Mouse (Mus musculus) embryonic facial prominence, embryonic 10.5 days (tissue): ENCODE data around the gene Stub1. TPM values are rescaled to one million over a fixed set of nuclear protein-coding genes. Genes with fewer than 3 reads are reported as not detected.
"Not testable (repeated sequence)": the region's sequence is repeated elsewhere in the genome, so short reads cannot be mapped to it uniquely, and the experiment has no call there.

Experiments
- DNase-seq: peaks from one replicate; pipeline ENCODE4 v3.0.0-alpha.2; 2017; ENCODE audit warnings: low spot score
- H3K27ac ChIP-seq: fragments of 300-500 bp; sonication (generic); replicated peaks from 2 replicates; pipeline ENCODE4 v1.5.1; 2016; ENCODE audit warnings: mild to moderate bottlenecking
- H3K27me3 ChIP-seq: fragments of 300-500 bp; sonication (generic); replicated peaks from 2 replicates; pipeline ENCODE4 v1.6.1; 2016; ENCODE audit warnings: low read depth, mild to moderate bottlenecking; ENCODE audit not compliant: poor library complexity, severe bottlenecking
- H3K36me3 ChIP-seq: fragments of 300-500 bp; sonication (generic); replicated peaks from 2 replicates; pipeline ENCODE4 v1.6.1; 2016; ENCODE audit warnings: mild to moderate bottlenecking, moderate library complexity
- H3K4me1 ChIP-seq: fragments of 300-500 bp; sonication (generic); 2 replicates; pipeline ENCODE4 v1.6.1; 2016
- H3K4me3 ChIP-seq: fragments of 300-500 bp; sonication (generic); 2 replicates; pipeline ENCODE4 v1.5.1; 2016; ENCODE audit warnings: mild to moderate bottlenecking, moderate library complexity
- H3K9me3 ChIP-seq: fragments of 300-500 bp; sonication (generic); 2 replicates; pipeline ENCODE4 v1.6.1; 2016; ENCODE audit warnings: mild to moderate bottlenecking
- WGBS: fragments of 180-500 bp; shearing (Covaris S2); methylation state at CpG from one replicate; pipeline ENCODE4 v1.1.7; 2016; 5-methylcytosine and 5-hydroxymethylcytosine counted together
- polyA plus RNA-seq: library from polyadenylated mRNA; unstranded; fragments of >200 nt; fragmentation: Nextera tagmentation; extraction: Ambion mirVana; gene quantifications from 2 replicates; pipeline ENCODE4 v1.2.1, GENCODE M21; 2016

Gene Stub1
- polyA plus RNA-seq, 1 experiment from 2014 or later = 396 TPM

DNA sequence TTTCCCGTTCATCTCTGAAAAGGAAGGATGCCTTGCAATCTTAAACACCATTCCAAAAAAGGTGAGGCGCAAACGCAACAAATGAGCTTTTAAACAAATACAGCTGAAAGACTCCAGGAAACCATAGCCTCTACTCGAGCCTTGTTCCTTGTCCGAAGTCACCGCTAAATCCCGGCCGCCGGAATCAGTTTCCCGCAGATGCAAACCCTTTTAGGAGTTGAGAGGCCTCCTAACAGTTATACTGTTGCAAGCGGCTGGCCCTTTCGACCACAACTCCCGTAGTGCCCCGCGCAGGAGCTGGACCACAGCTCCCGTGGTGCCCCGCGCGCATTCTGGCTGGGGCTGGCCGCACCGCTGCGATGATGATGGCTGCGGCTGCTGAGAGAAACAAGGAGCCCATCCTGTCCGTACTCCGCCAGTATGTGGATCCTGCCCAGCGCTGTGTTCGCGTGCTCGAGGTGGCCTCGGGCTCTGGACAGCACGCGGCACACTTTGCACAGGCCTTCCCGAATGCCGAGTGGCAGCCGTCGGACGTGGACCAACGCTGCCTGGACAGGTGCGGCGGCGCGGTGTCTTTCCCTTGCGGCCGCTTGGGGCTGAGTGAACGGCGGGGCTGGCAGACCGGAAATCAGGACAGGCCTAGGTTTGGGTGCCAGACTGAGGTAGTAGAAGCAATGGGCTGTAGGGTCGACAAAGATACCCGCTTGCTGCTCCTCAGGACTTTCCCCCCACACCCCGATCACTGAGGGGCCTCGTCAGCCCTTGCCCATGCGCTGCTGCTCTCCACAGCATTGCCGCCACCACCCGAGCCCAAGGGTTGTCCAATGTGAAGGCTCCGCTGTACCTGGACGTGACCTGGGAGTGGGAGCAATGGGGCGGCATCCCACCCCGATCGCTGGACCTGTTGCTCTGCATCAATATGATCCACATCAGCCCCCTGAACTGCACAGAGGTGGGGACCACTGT is 42.2 kb upstream of the Stub1 start:
- Histone ChIP-seq H3K9me3 (no peaks in the 10 kb centered on the region), H3K27ac (peak overlapping the region; percentile 91), H3K4me3 (peak overlapping the region; percentile 73), H3K36me3 (peaks cover 32% of the 10 kb centered on the region), H3K27me3 (no peaks in the 10 kb centered on the region), H3K4me1 (peaks cover 64% of the 10 kb centered on the region)
- 2% methylated on average over 59 of the region's 59 CpGs for WGBS
- DNase-seq = peak; percentile 93

DNA sequence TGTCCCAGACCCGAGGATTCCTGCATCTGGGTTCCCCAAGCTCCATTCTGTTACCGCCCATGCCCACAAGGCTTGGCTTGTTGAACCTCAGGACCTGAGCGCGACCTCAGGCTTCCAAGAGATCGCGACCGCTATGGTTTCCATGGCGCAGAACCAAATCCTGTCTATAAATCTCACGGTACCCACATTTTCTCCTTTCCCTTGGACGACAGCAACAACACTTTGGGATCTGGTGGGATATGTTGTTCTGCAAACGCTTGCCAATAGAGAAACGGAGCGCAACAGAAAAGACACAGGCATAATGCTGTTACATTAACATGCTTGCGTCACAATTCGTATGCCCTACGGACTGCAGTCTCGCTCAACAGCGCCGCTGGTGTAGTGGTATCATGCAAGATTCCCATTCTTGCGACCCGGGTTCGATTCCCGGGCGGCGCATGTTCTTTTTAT is 41.5 kb upstream of the Stub1 start, which contains the start of gene Mettl26:
Gene Mettl26 (plus strand): TSS at position 354 of the 450 bp plus-strand sequence.
- DNase-seq = peak; percentile 92
- Histone ChIP-seq H3K9me3 (no peaks in the 10 kb centered on the region), H3K27me3 (no peaks in the 10 kb centered on the region)

DNA sequence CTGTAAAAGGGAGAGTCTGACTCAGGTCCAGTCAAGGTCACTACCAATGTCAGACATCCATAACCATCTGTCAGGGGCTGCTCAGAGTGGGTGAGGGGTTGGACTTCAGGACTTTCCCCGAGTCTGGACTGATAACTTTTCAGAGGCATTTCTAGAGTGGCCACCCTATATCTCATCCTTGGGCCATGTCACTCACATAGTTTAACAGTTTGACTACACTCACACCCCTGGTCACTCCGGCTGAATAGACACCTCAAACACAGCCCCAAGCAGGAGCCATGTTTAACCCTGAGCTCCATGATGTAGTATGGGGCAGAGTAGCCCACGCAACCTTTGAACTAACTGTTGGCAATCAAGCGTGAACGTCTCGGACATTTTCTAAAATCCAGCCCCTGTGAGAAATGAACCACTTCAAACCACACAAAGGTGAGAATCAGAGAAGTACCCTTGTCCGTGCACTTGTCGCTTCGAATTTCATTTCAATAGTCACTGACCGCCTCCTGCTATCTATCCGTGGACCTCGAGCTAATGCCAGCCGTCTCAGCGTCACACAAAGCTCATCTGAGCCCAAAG is 41.0 kb upstream of the Stub1 start:
- no peak for DNase-seq
- Histone ChIP-seq H3K4me1 (peaks cover 56% of the 10 kb centered on the region), H3K27ac (peak overlapping the region; percentile 91), H3K9me3 (no peaks in the 10 kb centered on the region), H3K4me3 (peak overlapping the region; percentile 73), H3K27me3 (no peaks in the 10 kb centered on the region), H3K36me3 (peaks cover 24% of the 10 kb centered on the region)
- WGBS = 9% methylated on average over 14 of the region's 14 CpGs

More for the DNA sequence above, 41.5 kb upstream of the Stub1 start, which contains the start of gene Mettl26:
- H3K36me3 ChIP-seq = peaks cover 29% of the 10 kb centered on the region
- peak within 1 kb of the TSS; percentile 91 for H3K27ac ChIP-seq
- WGBS = under 1% methylated on average over 25 of the region's 25 CpGs
- peaks cover 57% of the 10 kb centered on the region for H3K4me1 ChIP-seq
- peak within 1 kb of the TSS; percentile 73 for H3K4me3 ChIP-seq

DNA sequence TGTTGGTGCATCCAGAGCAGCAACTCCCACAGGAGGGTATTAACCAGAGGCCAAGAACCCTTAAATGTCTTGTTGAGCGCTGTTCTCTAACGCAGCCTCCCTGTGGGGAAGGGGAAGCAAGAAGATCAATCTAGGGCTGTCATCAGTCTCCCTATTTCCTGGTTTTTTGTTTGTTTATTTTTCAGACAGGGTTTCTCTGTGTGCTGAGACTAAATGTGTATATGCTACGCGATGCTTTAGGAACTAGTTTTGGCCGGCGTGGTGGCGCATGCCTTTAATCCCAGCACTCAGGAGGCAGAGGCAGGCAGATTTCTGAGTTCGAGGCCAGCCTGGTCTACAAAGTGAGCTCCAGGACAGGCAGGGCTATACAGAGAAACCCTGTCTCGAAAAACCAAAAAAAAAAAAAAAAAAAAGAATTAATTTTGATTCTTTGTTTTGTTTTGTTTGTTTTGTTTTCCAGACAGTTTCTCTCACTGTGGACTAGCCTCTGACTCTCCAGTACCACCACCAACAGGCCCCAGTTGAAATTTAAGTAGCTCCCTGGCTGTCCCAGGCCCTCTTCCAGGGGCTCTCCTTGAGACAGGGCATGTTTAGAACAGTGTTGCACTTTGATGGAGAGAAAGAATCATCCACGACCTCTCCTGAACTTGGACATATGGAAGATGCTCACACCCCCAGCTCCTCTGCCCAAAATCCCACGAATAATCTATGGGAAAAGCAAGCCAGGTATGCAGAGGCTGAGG is 40.4 kb upstream of the Stub1 start:
- no peak for DNase-seq
- Histone ChIP-seq H3K27ac (peak overlapping the region; percentile 91), H3K9me3 (no peaks in the 10 kb centered on the region), H3K36me3 (peaks cover 18% of the 10 kb centered on the region), H3K27me3 (no peaks in the 10 kb centered on the region), H3K4me3 (peak overlapping the region; percentile 73), H3K4me1 (peaks cover 56% of the 10 kb centered on the region)
- WGBS = 76% methylated on average over 11 of the region's 11 CpGs

DNA sequence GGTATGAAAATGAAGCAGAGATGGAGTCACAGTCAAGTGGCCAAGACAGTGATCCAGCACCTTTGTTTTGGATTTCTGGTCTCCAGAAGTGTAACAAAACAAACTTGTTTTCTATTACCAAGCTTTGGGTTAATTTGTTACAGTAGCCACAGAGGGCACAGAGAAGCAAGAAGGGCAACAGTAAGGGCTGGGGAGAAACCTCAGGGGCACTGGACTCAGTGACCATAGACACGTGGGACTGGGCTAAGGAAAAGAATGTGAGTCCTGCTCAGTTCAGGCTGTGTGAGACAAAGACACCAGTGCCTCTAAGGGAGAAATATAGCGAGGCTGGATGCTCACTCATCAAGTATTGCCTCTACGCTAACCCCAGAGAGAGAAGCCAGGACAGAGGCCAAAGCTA is 39.5 kb upstream of the Stub1 start:
- H3K27me3 ChIP-seq = no peaks in the 10 kb centered on the region
- H3K4me3 ChIP-seq = no peak overlapping the region
- WGBS = 85% methylated on average over 3 of the region's 3 CpGs
- peaks cover 9% of the 10 kb centered on the region for H3K36me3 ChIP-seq
- DNase-seq = no peak
- H3K9me3 ChIP-seq = no peaks in the 10 kb centered on the region
- H3K4me1 ChIP-seq = peaks cover 57% of the 10 kb centered on the region
- no peak overlapping the region for H3K27ac ChIP-seq

DNA sequence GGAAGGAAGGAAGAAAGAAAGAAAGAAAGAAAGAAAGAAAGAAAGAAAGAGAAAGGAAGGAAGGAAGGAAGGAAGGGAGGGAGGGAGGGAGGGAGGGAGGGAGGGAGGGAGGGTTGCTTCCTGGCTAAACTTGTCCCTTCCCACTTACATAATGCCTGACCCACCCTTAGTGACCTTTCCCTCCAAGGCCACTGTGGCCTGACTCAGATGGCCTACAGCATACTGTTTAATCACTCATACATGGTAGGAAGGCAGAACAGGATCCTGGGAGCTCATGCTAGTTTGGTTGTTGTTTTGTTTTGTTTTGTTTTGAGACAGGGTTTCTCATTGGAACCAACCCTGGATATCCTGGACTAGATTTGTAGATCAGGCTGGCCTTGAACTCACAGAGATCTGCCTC is 38.4 kb upstream of the Stub1 start:
- H3K4me1 ChIP-seq = peaks cover 50% of the 10 kb centered on the region
- H3K4me3 ChIP-seq = not testable (repeated sequence)

DNA sequence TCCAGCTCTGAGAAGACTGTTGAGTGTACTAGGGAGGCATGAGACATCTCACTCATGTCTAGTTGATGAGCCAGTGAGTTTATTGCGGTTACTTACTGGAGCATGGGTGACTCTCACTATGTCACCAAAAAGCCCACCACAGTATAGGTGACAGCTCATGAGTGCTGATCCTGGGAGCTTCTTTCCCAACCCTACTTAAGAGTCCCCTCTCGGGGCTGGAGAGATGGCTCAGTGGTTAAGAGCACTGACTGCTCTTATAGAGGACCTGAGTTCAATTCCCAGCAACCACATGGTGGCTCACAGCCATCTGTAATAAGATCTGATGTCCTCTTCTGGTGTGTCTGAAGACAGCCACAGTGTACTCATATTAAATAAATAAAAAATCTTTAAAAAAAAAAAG is 36.8 kb upstream of the Stub1 start:
- H3K36me3 ChIP-seq = no peaks in the 10 kb centered on the region
- WGBS = 91% methylated on average over 2 of the region's 2 CpGs

More for the DNA sequence above, 38.4 kb upstream of the Stub1 start:
- H3K9me3 ChIP-seq, H3K27ac ChIP-seq, H3K36me3 ChIP-seq, DNase-seq, H3K27me3 ChIP-seq: not testable (repeated sequence)

DNA sequence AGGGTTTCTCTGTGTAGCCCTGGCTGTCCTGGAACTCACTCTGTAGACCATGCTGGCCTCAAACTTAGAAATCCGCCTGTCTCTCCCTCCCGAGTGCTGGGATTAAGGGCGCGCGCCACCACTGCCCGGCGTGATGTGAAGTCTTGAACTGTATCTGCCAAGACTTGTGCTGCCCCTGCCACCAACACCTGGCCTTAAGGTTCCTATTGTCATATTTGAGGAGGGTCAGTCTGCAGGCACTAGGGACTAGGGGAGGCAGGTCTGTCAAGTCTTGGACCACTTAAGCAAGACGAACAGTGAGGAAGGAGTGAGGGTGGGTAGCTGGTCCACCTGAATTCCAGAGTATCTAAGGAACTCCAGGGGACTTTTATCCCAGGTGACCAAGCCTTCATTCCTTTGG is 36.3 kb upstream of the Stub1 start:
- no peak for DNase-seq
- H3K27ac ChIP-seq = no peak overlapping the region
- 0 out of 2 replicates have a peak overlapping the region, but pooled peaks have one; percentile 6 for H3K4me3 ChIP-seq
- peaks cover 41% of the 10 kb centered on the region for H3K4me1 ChIP-seq
- no peaks in the 10 kb centered on the region for H3K36me3 ChIP-seq
- no peaks in the 10 kb centered on the region for H3K27me3 ChIP-seq
- H3K9me3 ChIP-seq = no peaks in the 10 kb centered on the region
- 87% methylated on average over 8 of the region's 8 CpGs for WGBS

More for the DNA sequence above, 36.8 kb upstream of the Stub1 start:
- Histone ChIP-seq H3K27me3 (no peaks in the 10 kb centered on the region), H3K4me3 (no peak overlapping the region), H3K27ac (no peak overlapping the region), H3K9me3 (no peaks in the 10 kb centered on the region), H3K4me1 (peaks cover 41% of the 10 kb centered on the region)
- DNase-seq = no peak

DNA sequence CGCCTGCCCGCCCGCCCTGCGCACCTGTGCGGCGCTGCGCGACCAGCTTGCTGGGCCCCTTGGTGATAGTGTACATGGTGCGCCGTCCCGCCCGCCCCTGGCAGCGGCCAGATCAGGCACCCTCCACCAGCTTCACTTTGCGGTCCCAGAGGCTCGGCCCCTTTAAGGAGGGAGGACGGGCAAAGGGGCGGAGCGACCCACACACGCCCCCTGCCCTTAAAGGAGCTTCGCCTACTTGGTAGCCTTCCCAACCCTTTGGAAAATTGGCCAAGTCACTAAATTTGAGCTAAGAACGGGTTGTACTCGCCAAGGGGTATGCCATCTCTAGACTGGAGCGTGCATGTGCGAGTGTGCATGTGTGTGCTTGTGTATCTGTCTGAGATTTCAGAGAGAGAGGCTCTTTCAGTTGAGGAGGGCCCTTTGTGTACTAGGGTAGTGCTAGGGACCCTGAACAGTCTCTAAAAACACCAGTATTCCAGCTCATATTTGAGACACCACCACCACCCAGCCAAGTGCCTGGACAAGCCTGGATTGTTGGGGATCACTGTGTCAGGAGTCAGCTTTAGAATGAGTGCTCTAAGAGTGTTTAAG is 35.5 kb upstream of the Stub1 start, which contains the start of gene Mcrip2:
Gene Mcrip2 (minus strand): TSS at position 164 of the 591 bp plus-strand sequence.
- WGBS = under 1% methylated on average over 24 of the region's 24 CpGs
- Histone ChIP-seq H3K27ac (peak within 1 kb of the TSS; percentile 80), H3K9me3 (no peaks in the 10 kb centered on the region), H3K36me3 (peaks cover 4% of the 10 kb centered on the region; the same call in 1 of the 2 replicates), H3K4me1 (peaks cover 33% of the 10 kb centered on the region), H3K27me3 (no peaks in the 10 kb centered on the region), H3K4me3 (peak within 1 kb of the TSS; percentile 92)
- peak; percentile 85 for DNase-seq

DNA sequence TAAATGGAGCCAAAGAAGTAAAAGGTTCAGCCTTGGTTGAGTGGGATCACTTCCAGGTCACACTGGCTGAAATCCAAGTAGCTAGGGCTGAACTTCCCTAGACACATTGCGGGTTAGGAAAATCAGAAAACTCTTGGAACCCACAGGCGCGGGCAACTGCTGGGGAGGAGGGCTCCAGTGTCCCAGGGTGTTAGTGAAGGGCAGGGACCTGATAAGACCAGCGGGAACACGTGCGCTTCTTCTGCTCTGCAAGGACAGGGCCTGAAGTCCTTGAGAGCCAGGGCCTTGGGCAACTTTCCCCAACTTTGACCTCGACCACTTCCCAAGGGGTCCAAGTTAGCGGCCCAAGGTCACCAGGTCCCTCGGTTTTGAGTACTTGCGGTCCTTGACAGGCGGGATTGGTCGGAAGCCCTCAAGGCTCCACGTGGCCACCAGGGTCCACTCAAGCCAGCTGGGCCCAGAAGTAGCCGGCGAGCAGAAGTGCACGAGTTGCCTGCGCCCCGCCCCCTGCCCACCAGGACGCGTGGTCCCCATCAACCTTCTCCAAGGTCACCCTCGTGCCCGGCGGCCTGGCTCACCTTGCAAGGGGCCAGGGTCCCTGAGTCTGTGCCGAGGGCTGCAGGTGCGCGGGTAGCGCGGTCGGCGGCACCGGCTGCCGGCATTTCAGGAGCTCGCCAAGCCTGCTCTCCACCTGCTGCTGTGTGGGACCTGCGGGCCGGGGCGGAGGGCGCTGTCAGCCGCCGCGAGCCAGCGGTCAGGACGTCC is 34.8 kb upstream of the Stub1 start:
- WGBS = 1% methylated on average over 42 of the region's 42 CpGs
- peak; percentile 73 for DNase-seq
- H3K4me3 ChIP-seq = peak overlapping the region; percentile 92
- H3K4me1 ChIP-seq = peaks cover 30% of the 10 kb centered on the region
- no peaks in the 10 kb centered on the region for H3K27me3 ChIP-seq
- no peaks in the 10 kb centered on the region for H3K9me3 ChIP-seq
- peaks cover 4% of the 10 kb centered on the region; the same call in 1 of the 2 replicates for H3K36me3 ChIP-seq
- peak overlapping the region; percentile 80 for H3K27ac ChIP-seq

DNA sequence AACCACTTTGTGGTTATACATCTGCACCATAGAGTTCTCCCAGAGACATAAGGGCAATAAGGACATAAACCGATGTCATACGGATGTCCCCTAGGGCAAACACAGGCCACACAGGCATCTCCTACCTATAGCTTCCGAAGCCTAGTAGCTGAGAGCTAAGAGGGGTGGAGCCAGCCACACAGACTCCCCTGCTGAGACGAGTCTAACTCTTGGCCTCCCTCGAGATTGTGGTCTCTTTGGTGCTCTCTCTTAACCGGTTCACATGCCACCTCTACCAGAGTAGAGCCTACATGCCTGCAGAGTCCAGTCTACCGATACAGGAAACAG is 34.3 kb upstream of the Stub1 start:
- no peak for DNase-seq
- no peak overlapping the region; the same call in 1 of the 2 replicates for H3K27ac ChIP-seq
- H3K4me1 ChIP-seq = peaks cover 25% of the 10 kb centered on the region
- no peaks in the 10 kb centered on the region for H3K9me3 ChIP-seq
- peaks cover 4% of the 10 kb centered on the region; the same call in 1 of the 2 replicates for H3K36me3 ChIP-seq
- no peaks in the 10 kb centered on the region for H3K27me3 ChIP-seq
- WGBS = 15% methylated on average over 7 of the region's 7 CpGs
- peak overlapping the region; percentile 92 for H3K4me3 ChIP-seq
